Mouse (Mus musculus) myocyte (in vitro differentiated cells): ENCODE measurements around the gene Zfp26.

ENCODE experiments used
- CEBPB ChIP-seq: IDR thresholded peaks from 2 replicates; pipeline ENCODE4 v1.6.1; 2011; ENCODE audit warnings: mild to moderate bottlenecking, moderate library complexity; ENCODE audit not compliant: poor library complexity, insufficient read depth, severe bottlenecking
- MAX ChIP-seq: IDR thresholded peaks from one replicate; pipeline ENCODE4 v1.6.1; 2011; ENCODE audit warnings: low read depth, mild to moderate bottlenecking, control low read depth
- MYOD1 ChIP-seq, 3 experiments: IDR thresholded peaks; one replicate each; pipeline ENCODE4 v1.6.1; 2011; ENCODE audit warnings: control low read depth in 2 of 3, low read depth in 2 of 3, mild to moderate bottlenecking in 2 of 3, moderate library complexity in 1 of 3; ENCODE audit not compliant: insufficient read length in 2 of 3, control insufficient read depth in 1 of 3
- MYOG ChIP-seq, 3 experiments: IDR thresholded peaks; one replicate each; pipeline ENCODE4 v1.6.1; 2011; ENCODE audit warnings: control low read depth in 2 of 3, low read depth in 2 of 3, mild to moderate bottlenecking in 2 of 3; ENCODE audit not compliant: insufficient read length in 2 of 3, control insufficient read depth in 1 of 3, insufficient read depth in 1 of 3
- POLR2A ChIP-seq: IDR thresholded peaks from one replicate; pipeline ENCODE4 v1.6.1; 2011; ENCODE audit warnings: low read depth, mild to moderate bottlenecking, control low read depth, moderate library complexity; ENCODE audit not compliant: insufficient read length
- SRF ChIP-seq: IDR thresholded peaks from one replicate; pipeline ENCODE4 v1.6.1; 2011; ENCODE audit warnings: low read depth; ENCODE audit not compliant: control insufficient read depth, insufficient read length
- TCF12 ChIP-seq: IDR thresholded peaks from one replicate; pipeline ENCODE4 v1.6.1; 2011; ENCODE audit warnings: mild to moderate bottlenecking, control low read depth; ENCODE audit not compliant: poor library complexity, insufficient read depth, severe bottlenecking
- USF1 ChIP-seq: IDR thresholded peaks from one replicate; pipeline ENCODE4 v1.6.1; 2011; ENCODE audit warnings: low read depth, mild to moderate bottlenecking, control low read depth, moderate library complexity

GRCm38 (mm10) chr9:20453647-20454046 lies 6.3 kb downstream of the Zfp26 start:
- no peak for TF ChIP-seq CEBPB
- no peak for TF ChIP-seq USF1
- TF ChIP-seq MAX = no peak
- no peak for TF ChIP-seq POLR2A
- TF ChIP-seq TCF12 = no peak
- TF ChIP-seq MYOD1 (IDR thresholded peaks at IDR 0.05; ENCODE audit: control insufficient read depth in 1 of 3, insufficient read length in 2 of 3, low read depth in 2 of 3) = no peak
- TF ChIP-seq MYOG (IDR thresholded peaks at IDR 0.05; ENCODE audit: control insufficient read depth in 1 of 3, insufficient read depth in 1 of 3, insufficient read length in 2 of 3, low read depth in 2 of 3) = no peak
- no peak for TF ChIP-seq SRF
